Mouse (Mus musculus) neutrophil, adult 59 days (primary cell): Measurements from ENCODE around the gene Svs6. TPM values are rescaled to one million over a fixed set of nuclear protein-coding genes. Genes with fewer than 3 reads are reported as not detected.

ENCODE experiments used
- total RNA-seq, 2 experiments: library from RNA; stranded (reverse); gene quantifications; 1 replicate in 1 of 2; 2 replicates in 1 of 2; pipeline ENCODE4 v1.2.4; 2023

The Svs6 gene
- total RNA-seq, result not detected

GRCm38 (mm10) chr2:164316451-164316850, at the start of gene Svs6:
Gene Svs6 (plus strand): TSS chr2:164316751.

GRCm38 (mm10) chr2:164278359-164278758, 38.2 kb upstream of the Svs6 start, which contains the start of gene Svs4:
Gene Svs4 (minus strand): TSS chr2:164278459.

GRCm38 (mm10) chr2:164288968-164289367, 27.6 kb upstream of the Svs6 start, which contains the start of gene Svs3a:
Gene Svs3a (plus strand): TSS chr2:164289268.

GRCm38 (mm10) chr2:164332440-164332839, 15.9 kb downstream of the Svs6 start, which contains the start of gene Svs5:
Gene Svs5 (plus strand): TSS chr2:164332740.

Other genes with a start within 250 kb of the Svs6 start
- gene Stk4, start 246.4 kb upstream of the Svs6 start, total RNA-seq, result 100 to 1,000 TPM; 159 to 163 TPM
- gene Tomm34, start 245.6 kb upstream of the Svs6 start, total RNA-seq, result 10 to 100 TPM; 40.3 to 49.7 TPM
- gene Kcns1, start 145.6 kb upstream of the Svs6 start, total RNA-seq, result not detected
- gene Wfdc5, start 134.0 kb upstream of the Svs6 start, total RNA-seq, result not detected
- gene Wfdc12, start 126.1 kb upstream of the Svs6 start, total RNA-seq, result not detected
- not detected for gene Wfdc15a, start 116.6 kb upstream of the Svs6 start, total RNA-seq
- not detected for gene Wfdc15b, start 95.1 kb upstream of the Svs6 start, total RNA-seq
- not detected for gene Svs2, start 78.3 kb upstream of the Svs6 start, total RNA-seq
- gene Svs3b, start 60.1 kb upstream of the Svs6 start, total RNA-seq, result not detected
- not detected for gene Svs4, start 38.3 kb upstream of the Svs6 start, total RNA-seq
- not detected for gene Svs3a, start 27.5 kb upstream of the Svs6 start, total RNA-seq
- not detected for gene Svs5, start 16.0 kb downstream of the Svs6 start, total RNA-seq
- gene Slpi, start 72.3 kb downstream of the Svs6 start, total RNA-seq, result 100 to 1,000 TPM; 591 to 696 TPM
- not detected for gene Rbpjl, start 86.4 kb downstream of the Svs6 start, total RNA-seq
- not detected for gene Matn4, start 88.4 kb downstream of the Svs6 start, total RNA-seq
- 1 to 10 TPM; 2.4 to 3.9 TPM for gene Sdc4, start 127.1 kb downstream of the Svs6 start, total RNA-seq
- 10 to 100 TPM; 28.4 to 36.4 TPM for gene Sys1, start 140.2 kb downstream of the Svs6 start, total RNA-seq
- 1 to 10 TPM in 1 of 2 experiments, under 1 TPM in 1; 0.97 to 3.1 TPM for gene Gm20458, start 144.2 kb downstream of the Svs6 start, total RNA-seq
- not detected for gene Trp53tg5, start 157.0 kb downstream of the Svs6 start, total RNA-seq
- gene Dbndd2, start 169.4 kb downstream of the Svs6 start, total RNA-seq, result 1 to 10 TPM; 1.0 to 2.2 TPM
- gene Pigt, start 180.8 kb downstream of the Svs6 start, total RNA-seq, result 10 to 100 TPM; 45.7 to 55.1 TPM
- gene Wfdc2, start 245.7 kb downstream of the Svs6 start, total RNA-seq, result not detected